Mouse (Mus musculus) right cerebral cortex, postnatal 36 days (tissue): Measurements from ENCODE around the gene Wdr60.
A peak's percentile ranks its signal among the peaks of the same experiment; 100 is the strongest.

Source experiments
- DNase-seq, 2 experiments: peaks; one replicate each; pipeline ENCODE4 v3.0.0; 2022; ENCODE audit warnings: low spot score in 2 of 2, mixed read lengths in 1 of 2

Wdr60 gene

GRCm38 (mm10) chr12:116265275-116265674 lies 2.5 kb upstream of the Wdr60 start:
- no peak for DNase-seq

GRCm38 (mm10) chr12:116264756-116265155 lies 1.9 kb upstream of the Wdr60 start:
- DNase-seq, result no peak

- no peak for DNase-seq
Observed at GRCm38 (mm10) chr12:116258321-116258720, 4.5 kb downstream of the Wdr60 start.

- DNase-seq, result no peak
Observed at GRCm38 (mm10) chr12:116255636-116256035, 7.2 kb downstream of the Wdr60 start.

DNA sequence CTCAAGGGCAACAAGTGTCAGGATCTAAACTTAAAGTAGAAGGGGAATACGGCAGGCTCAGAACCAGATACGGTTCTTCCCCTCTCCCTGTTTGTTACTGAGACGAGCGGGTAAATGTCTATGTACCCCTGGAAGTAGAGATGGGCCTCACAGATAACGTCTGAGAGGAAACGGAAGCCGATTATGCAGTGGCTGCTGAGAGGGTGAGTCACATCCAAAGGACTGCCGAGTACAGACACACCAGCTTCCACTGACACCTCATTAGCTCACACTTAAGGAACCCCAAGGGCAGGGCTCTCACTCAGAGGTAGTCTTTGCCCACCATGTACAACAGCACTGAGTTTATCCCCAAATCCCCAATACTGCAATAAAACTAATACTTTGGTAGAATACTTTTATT lies 8.2 kb downstream of the Wdr60 start:
- no peak for DNase-seq

DNA sequence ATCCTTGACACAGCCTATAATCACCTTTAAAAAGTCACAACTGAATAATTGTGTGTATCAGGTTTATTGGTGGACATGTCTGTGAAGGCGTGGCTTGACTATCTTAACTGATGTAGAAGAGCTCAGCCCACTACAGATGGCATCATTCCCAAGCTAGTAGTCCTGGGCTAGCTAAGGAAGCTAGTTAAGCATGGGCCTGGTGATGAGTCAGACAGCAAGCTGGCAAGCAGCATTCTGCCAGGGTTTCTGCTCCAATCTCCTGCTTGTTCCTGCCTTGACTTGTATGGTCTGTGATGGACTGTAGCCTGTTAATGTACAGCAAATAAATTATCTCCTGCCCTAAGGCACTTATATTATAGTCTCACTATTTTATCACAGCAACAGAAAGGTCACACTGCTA lies 18.2 kb downstream of the Wdr60 start:
- DNase-seq, result no peak

- no peak for DNase-seq
Observed at GRCm38 (mm10) chr12:116238803-116239202, 24.0 kb downstream of the Wdr60 start.

DNA sequence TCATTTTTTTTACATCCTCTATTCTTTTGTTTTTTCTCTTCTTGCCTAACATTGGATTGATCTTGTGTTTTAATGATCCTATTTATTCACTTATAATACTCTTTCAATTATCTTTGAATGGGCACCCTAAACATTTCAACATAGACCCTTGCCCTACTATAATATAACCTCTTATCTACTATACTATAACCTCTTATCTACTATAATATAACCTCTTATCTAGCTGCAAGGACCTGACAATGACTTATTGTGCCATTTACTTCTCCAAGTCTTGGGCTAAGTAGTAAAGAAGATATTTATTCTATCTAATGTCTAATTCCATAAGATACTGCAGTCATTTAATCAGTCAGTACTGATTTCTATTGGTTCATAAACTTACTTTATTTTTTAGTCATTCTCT lies 24.5 kb downstream of the Wdr60 start:
- DNase-seq, result no peak

DNA sequence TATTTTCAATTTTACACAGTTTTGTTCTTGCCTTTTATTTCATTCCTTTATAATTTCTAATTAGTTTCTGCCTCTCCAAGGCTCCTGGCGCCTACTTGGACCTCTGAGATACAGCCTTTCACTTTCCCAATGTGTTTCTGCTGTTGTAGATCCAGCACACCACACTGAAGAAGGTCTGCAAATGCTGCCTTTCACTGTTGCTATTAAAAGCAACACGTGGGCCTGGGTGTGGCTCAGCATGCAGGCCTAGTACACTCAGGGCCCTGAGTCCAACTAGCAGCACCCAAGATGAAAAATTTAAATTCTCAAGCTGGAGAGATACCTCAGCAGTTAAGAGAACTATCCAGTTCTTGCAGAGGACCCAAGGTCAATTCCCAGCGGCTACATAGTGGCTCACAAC lies 26.2 kb downstream of the Wdr60 start:
- DNase-seq, result no peak

GRCm38 (mm10) chr12:116235356-116235755 lies 27.5 kb downstream of the Wdr60 start:
- DNase-seq, result no peak

- DNase-seq, result no peak
Observed at GRCm38 (mm10) chr12:116232061-116232460, 30.8 kb downstream of the Wdr60 start.

- no peak for DNase-seq
Observed at GRCm38 (mm10) chr12:116231612-116232011, 31.2 kb downstream of the Wdr60 start.

- no peak for DNase-seq
Observed at GRCm38 (mm10) chr12:116229451-116229850, 33.4 kb downstream of the Wdr60 start.

- no peak for DNase-seq
Observed at GRCm38 (mm10) chr12:116226289-116227057, 36.3 kb downstream of the Wdr60 start.

GRCm38 (mm10) chr12:116223107-116223506 lies 39.7 kb downstream of the Wdr60 start:
- DNase-seq, result no peak

DNA sequence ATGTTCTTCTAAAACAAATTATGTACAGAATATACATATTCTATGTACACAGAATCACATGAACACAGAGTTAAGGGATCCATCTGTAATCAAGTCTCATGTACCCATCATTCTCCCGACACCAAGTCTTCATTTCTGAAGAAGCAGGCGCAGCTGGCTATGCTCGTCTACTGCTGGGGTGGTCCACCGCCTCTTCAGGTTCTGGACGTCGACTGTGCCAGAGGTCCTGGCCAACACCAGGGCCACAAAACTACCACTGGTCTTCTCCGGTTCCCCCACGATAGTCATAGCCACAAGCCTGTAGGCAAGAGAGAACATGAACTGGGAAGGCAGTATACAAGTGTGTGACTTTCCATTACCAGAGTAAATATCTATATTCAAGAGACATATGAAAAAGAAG lies 55.3 kb downstream of the Wdr60 start:
- no peak for DNase-seq

GRCm38 (mm10) chr12:116205726-116206125 lies 57.1 kb downstream of the Wdr60 start:
- DNase-seq, result no peak

DNA sequence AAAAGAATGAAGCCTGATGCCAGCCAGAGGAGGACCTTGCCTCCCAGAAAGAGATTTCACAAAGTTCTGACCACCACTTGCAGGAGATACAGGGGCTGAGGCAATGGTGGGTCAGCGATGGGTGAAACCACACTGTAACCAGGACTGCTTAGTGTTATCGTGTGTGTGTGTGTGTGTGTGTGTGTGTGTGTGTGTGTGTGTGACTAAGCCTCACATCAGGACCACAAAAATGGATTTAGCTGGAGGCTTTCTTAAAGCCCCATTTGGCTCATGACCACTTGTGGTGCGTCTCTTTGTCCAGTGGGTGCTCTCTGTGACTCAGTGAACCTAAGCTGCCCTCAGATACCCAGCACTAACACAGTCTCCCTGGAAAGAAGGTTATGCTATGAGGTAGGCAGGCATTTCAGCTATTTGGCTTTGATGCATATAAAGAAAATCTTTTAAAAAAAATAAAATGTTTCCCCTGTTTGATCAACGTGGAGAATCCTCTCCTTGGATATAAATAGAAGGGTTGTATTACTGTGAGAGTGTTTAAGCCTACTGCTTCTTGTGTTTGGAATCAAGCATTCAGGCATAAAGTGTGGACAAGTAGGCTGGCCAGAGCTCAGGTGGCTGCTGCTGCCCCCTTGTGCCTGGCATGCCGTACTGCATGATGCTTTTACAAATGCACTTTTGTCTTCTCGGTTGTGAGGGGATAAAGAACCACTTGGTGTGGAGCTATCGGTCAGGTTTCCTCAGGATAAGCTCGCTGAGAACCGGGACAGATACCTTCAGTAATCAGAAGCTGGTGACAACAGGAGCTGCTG lies 60.4 kb downstream of the Wdr60 start:
- DNase-seq, result peak; percentile 55 to 57

- no peak for DNase-seq
Observed at GRCm38 (mm10) chr12:116198791-116199190, 64.0 kb downstream of the Wdr60 start.

DNA sequence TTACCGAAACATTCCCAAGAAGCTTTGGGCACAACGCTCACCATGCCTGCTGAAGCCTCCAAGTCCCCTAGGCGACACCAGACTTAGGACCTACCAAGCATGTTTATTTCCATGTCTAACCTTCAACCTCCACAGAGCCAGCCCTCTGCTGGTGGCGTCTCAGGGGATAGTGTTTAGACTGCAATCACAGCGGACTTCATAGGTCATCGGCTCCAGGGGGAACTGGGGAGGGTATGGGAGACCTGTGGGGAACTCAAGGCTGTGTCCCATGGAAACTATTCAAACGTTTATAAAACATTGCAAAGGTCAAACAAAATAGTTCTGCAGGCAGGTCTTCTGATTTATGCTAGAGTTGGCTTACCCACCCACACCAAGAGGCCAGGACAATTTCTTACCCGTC lies 66.6 kb downstream of the Wdr60 start:
- no peak for DNase-seq

GRCm38 (mm10) chr12:116194641-116195040 lies 68.2 kb downstream of the Wdr60 start:
- DNase-seq, result no peak

- DNase-seq, result no peak
Observed at GRCm38 (mm10) chr12:116193952-116194351, 68.9 kb downstream of the Wdr60 start.
